Mouse (Mus musculus) urinary bladder, adult 2 months (tissue): ENCODE results near the gene Farp2. TPM values are rescaled to one million over a fixed set of nuclear protein-coding genes. Genes with fewer than 3 reads are reported as not detected.
A peak's percentile ranks its signal among the peaks of the same experiment; 100 is the strongest.
"Not testable (repeated sequence)": the region's sequence is repeated elsewhere in the genome, so short reads cannot be mapped to it uniquely, and the experiment has no call there.

Experiments
- DNase-seq: peaks from one replicate; pipeline ENCODE4 v3.0.0; 2022; ENCODE audit warnings: low spot score
- polyA plus RNA-seq: library from polyadenylated mRNA; depleted of rRNA; stranded (reverse); fragments of >200 nt; gene quantifications from 2 replicates; pipeline ENCODE4 v1.2.3, GENCODE M21; 2012; rRNA removed

The Farp2 gene
- 4.9 and 5.3 TPM in 2 replicates for polyA plus RNA-seq

DNA sequence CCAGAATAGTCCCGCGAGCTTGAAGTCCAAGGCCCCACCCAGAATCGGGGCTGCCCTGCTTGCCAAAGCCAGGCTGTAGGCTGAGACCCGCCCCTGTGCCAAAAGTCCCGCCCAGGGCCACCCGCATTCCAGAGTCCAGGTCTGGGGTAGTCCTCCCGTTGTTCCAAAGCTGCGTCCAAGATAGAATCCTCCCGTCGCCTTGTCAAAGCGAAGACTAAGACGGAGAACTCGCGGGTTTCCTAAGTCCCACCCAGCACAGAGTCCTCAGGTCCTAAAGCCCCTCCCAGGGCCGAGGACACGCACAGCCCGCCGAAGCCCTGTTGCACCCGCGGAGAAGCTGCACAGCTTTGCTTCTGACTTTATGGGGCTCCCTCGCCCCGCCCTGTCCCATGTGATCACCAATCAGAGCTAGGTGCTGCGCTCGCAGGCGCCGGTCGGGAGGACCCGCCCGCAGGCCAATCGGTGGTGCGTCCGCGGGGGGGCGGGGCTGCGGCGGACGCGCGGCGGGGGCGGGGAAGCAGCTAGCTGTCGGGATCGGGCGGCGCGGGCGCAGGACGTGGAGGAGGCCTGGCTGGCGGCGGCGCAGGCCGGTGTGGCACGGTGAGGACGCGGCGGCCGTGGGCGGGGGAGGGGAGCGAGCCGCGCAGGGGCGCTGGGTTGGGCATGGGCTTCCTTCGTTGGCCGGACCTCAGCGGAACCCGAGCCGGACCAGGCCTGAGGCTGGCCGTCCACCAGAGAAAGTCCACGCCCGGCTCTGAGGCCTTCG lies at the start of gene Farp2:
Farp2 (plus strand) TSS at position 495 of the 766 bp plus-strand sequence.
- peak; percentile 94 for DNase-seq

- DNase-seq: no peak
Observed at GRCm38 (mm10) chr1:93465066-93465465, 46.8 kb upstream of the Farp2 start.

DNA sequence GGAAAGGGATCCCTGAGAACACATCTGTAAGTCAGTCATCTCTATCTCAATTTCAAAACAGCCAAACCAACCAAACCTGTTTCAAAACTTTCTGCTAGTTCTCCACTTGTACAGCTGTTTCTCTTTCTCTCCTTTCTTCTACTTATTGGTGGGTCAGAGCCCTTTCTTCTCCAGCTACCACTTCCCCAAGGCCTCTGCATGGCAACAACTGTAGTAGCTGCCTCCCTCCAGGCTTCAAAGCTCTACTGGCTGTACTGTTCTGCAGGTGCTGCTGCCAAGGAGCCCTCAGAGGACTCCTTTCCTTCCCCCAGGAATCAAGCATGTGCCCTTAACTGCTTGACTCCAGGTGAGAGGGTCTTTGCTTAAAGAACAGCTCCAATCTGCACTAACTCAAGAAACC lies 46.1 kb upstream of the Farp2 start:
- no peak for DNase-seq

DNA sequence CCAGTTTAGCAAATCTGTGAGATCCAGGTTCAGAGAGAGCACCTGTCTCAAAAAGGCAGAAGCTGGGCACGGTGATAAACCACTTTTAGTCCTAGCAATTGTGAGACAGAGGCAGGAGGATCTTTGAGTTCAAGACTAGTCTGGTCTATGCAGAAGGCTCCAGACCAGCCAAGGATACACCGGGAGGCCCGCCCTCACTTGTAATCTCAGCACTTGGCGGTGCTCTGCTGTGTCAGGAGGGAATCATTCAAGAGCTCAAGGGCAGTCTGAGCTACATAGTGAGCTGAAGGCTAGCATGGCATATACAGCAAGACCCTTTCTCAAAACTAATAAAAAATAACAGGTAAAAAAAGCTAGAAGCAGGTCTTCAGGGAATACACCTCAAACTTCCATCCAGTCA lies 43.3 kb upstream of the Farp2 start:
- DNase-seq: no peak

GRCm38 (mm10) chr1:93475694-93476093 lies 36.2 kb upstream of the Farp2 start:
- no peak for DNase-seq

DNA sequence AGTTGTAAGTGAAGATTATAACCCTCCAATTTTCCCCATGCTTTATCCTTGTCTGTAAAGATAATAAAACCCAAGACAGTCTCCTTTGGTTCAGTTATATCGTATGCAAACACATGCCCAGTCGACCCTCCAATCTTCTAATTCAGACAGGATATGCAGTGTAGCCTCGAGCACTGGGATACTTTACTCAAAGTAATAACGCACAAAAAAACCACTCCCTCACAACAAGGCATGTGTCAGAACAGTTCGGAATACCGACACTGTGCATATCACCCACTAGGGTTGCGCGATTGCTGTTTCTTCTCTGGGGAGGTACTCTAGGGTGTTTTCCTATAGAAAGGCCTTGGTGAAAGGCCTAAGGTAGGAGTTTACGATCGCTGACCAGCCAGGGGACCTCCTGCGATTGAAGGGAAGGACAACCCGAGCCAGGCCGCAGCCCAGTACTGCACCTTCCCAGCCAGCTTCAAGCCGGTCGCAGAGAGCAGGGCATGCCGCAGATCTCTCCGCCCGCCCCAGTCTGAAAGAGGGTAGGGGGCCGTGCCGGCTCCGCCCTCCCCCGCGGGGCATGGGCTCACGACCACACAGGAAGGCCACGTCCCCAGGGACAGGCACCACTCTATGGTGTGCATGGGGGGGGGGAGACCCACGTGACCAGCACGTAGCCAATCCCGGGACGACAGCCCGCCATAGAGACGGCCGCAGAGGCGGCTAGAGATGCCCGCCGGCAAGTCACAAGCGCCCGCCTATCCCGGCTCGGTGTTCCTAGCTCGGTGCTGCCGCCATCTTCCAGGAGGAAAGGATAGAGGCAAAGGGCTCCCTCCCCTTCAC lies 33.9 kb upstream of the Farp2 start:
- peak; percentile 97 for DNase-seq

DNA sequence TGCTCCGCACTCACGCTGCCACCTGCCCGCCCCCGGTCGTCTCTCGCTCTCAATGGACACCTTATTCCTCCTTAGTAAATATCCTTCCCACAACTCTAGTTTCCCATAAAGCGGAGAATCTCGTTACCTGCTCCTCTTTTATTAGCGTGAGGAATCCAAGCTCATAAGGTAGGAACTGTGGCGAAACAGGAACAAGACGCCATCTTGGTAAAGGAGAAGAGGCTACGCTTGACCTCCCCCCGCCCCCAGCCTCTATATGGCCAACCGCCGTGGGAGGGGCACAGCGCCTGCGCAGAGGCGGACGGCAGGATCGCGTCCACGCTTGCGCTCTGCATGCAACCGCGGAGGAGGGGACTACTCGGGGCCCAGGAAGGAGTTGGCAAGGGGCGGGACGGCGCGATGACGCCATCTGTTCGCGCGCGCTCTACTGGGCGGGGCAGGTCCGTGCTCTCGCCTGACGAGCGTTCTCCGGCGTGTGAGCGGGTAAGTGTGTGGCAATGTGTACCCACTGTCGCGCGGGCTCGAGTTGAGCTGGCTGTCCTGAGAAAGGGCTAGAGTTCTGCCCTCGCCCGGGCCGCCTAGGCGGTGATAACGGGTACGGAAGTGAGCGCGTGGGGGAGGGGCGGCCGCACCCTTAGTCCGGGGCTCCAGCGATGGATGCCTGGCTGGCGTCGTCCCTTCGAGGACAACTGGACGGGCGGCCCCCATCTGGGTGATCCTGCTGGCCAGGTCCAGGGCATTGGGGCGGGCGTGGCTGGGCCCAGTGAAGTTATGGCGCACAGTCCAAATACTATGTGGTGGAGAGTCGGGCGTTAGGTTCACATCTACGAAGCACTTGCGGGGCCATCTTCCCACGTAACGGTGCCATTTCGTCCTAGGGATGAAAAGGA lies 33.0 kb upstream of the Farp2 start, which contains the start of gene Hdlbp:
Hdlbp (minus strand) TSS at position 230 of the 890 bp plus-strand sequence.
- DNase-seq: peak; percentile 98

DNA sequence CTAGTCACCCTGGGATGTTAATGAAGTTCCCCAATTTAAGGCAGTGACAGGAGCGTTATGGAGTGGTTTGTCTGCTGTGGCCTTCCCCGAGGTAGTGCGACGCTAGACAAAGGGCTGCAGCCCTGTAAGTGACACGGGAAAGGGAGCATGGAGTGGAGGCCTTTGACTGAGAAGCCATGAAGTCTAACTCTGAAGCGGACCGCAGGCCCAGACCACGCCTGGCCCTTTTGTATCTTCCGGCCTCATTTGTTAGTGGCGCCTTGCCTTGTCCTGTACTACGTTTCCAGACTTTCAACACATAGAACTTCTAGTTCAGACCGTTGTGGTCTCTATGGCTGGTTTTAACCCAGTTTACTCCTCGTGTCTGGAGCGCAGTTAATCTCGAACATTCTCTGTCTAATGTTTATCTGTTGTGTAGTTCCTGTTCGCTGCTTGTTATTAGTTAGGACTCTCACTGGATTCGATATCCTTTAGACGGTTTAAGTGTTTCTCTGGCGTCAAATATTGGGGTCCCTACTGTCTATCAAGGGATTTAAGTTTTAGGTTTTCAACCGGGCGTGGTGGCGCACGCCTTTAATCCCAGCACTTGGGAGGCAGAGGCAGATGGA lies 32.3 kb upstream of the Farp2 start:
- DNase-seq: no peak

DNA sequence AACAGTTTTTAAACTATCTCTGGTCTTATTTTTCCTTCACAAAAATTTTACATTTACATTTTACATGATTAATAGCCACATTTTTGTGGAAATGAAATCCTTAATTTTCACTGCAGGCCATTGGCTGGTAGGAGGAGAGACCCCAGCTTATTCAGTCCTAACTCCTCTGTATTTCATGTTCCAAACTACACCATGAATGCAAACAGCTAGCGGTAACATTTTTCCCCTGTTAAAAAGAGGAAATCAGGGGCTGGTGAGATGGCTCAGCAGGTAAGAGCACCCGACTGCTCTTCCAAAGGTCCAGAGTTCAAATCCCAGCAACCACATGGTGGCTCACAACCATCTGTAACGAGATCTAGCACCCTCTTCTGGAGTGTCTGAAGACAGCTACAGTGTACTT lies 25.6 kb upstream of the Farp2 start:
- not testable (repeated sequence) for DNase-seq

GRCm38 (mm10) chr1:93495312-93495711 lies 16.6 kb upstream of the Farp2 start:
- DNase-seq: no peak

DNA sequence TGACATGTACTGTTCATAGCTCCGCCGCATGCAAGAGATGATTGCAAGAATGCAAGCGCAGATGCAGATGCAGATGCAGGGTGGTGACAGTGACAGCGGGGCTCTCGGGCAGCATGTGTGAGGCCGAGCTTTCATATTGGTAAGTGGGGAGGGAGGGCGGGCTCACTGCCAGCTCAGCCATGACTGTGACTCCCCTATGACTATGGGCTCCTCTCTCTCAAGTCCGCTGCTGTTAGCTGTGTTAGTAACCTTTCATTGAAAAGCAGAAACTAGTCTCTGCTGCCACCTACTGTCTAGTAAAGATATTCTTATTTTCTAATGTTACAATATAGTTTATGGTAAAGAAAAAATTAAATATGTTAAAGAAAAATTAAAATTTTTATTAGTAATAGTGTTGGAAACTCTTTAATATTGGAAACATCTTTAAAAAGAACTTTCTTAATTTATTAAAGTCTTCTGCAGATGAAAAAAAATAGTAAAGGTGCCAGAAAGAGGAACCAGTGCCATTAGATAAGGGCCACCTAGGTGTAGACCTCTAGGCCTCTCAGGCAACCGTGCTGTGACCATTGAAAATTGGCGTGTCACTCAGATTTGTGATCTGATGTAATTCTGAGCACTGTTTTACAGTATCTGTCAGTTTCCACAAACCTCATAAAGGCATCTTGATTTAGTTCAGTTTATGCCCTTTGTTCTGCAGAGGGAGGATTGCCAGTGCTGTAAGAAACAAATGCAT lies 4.8 kb upstream of the Farp2 start:
- no peak for DNase-seq

GRCm38 (mm10) chr1:93508576-93508975 lies 3.3 kb upstream of the Farp2 start:
- not testable (repeated sequence) for DNase-seq

GRCm38 (mm10) chr1:93512351-93512690 lies 442 bp downstream of the Farp2 start:
- no peak for DNase-seq

- DNase-seq: no peak
Observed at GRCm38 (mm10) chr1:93513221-93513620, 1.3 kb downstream of the Farp2 start.

DNA sequence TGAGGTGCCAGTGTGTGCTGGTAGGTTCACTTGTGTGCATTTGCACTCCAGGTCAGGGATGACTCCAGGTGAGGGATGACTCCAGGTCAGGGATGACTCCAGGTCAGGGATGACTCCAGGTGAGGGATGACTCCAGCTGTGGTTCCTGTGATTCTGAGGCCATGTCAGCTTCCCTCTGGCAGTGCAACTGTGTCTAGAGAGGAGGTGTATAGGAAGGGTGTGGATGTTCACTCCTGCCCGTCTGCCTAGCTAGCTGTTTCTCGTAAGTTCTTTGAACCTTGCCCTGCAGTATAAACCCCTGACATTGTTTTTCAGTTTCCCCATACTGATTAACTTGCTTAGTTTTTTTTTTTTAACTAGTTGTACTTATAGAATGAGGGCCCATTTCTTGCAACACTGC lies 9.6 kb downstream of the Farp2 start:
- DNase-seq: no peak

DNA sequence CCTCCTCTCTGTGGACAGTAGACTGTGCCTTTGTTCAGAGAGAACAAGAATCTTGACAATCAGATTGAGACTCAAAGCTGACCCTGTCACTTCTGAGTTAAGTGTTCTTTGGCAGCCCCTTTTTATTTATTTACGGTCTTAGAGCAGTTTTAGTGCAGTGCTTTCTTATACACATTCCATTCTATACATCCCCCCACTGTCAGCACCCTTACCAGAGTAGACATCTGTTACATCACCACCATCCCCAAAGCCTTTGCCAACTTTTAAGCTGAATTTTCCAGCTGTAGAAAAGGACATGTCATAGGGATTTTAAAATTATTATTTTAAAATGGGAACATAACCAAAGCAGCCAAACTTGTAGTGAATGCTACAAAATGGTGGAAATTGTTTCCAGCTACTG lies 10.4 kb downstream of the Farp2 start:
- no peak for DNase-seq

GRCm38 (mm10) chr1:93529801-93530200 lies 17.9 kb downstream of the Farp2 start:
- no peak for DNase-seq

GRCm38 (mm10) chr1:93537227-93537626 lies 25.3 kb downstream of the Farp2 start:
- DNase-seq: no peak

GRCm38 (mm10) chr1:93543196-93543595 lies 31.3 kb downstream of the Farp2 start:
- no peak for DNase-seq

DNA sequence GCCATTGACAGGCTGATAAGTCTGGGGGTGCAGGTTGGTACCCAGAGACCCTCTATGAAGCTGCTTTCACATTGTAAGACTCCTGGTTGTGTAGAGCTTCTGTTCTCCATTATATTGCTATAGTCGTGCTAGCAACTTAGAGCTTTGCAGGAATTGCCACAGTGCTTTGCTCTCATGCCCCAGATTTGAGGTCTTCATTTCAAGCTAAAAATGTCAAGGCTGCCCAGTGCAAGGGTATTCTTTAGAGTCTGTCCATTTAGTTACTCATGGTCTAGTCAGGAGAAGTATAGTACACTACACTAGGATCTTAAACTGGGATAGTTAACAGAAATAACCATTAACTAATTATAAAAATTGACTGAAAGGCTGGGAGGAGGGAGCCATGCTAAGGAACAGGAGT lies 35.4 kb downstream of the Farp2 start:
- DNase-seq: no peak

- DNase-seq: no peak
Observed at GRCm38 (mm10) chr1:93551427-93551826, 39.5 kb downstream of the Farp2 start.
